Mouse (Mus musculus) cerebellum, adult 11 months (tissue): ENCODE measurements around the gene Lipc.
A peak's percentile ranks its signal among the peaks of the same experiment; 100 is the strongest.

Source experiments
- DNase-seq: peaks from one replicate; pipeline ENCODE4 v3.0.0; 2022

Gene Lipc

DNA sequence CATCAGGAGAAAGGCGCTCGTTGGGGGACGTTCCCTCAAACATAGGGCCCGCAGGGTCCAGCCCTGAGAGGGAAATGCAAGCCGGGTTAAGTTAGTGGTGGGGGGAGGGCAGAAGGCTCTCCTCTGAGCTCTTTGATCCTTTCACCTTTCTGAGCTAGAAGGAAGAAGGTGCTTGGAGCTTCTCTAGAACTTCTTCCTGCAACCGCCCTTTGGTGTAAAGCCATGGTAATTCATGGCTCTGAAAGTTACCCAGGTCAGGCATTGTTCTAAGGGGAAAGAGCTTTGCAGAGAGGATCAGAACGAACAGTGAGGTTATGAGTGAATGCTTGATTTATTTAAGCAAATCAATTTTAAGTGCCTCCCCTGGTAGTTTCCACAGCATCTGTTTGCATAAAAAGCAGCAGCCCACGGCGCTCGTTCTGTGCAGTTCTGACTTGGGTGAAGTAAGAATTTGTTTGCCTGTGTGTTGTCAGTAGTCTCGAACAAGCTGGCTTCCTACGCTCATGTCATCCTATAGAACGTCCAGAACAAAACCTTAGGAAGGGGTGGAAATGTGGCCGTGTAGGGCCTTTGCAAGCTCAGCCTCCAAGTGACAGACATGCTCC lies 135.2 kb downstream of the Lipc start:
- no peak for DNase-seq

DNA sequence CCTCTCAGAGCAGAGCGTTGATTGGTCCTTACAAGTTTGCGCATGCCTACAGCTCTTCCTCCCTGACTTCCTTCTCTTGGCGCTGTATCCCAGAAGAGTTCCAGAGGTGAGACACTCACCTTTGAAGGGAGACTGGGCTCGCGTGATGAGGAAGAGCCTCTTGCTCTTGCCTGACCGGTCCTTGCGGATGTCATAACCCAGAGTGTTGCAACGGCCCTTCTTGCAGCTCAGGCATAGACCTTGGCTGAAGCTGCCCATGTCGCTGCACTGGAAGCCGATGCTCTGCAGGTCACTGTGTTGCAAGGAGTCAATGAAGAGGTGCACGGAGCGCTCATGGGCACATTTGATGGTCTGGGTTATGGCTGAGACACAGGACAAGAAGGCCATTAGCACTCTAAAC lies 139.5 kb downstream of the Lipc start:
- DNase-seq, result no peak

DNA sequence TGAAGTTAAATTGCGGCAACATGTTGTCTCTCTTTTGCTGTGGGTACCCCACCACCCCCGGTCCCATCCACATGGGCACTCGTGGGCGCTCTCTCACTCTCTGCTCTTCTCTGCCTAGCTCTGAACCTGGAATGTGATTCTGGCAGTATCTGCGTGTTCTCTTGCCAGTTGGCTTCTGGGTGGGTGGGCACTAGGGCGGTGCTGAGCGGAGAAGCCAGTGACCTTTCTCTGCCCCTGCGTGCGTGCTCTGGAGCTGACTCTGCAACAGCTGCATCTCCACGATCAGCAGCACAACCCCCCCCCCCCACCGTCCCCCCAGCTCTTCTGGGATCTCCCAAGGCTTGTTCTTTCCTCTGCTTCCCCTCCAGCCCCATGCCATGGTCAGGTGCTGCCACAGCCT lies 144.3 kb downstream of the Lipc start:
- DNase-seq, result no peak

DNA sequence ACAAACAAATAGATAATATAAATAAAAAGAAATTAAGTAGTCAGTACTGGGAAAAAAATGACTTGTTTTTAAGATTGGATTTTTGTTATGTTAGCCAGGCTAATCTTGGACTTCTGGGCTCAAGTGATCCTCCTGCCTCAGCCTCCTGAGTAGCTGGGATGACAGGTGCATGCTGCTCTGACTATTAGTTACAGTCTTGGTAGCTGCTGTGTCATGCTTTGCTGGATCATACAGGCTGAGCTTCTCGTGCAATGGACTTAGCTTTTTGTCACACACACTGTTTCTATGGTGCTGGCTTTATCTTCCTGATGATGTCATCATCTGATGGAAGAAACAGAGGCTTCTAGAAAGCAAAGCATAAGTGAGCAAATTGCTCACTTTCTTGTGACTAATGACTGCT lies 146.0 kb downstream of the Lipc start:
- DNase-seq, result no peak

DNA sequence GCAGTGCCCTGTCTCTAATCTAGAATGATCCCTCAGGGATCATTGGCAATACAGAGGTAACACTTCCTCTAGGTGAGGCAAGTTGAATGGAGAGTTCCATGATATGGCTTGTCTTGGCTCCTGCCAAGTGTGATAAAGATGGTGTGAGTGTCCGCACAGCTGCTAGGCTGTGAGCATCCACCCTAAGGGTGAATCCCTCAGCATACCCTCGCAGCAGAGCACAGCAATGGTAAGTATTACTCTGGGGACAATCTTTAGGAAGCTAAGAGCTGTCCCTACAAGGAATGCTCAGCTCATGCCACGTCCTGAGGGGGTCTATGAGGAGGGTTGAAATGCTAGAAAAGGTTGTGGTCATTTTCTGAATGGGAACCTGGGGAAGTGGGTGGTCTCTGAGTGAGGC lies 149.2 kb downstream of the Lipc start:
- no peak for DNase-seq

DNA sequence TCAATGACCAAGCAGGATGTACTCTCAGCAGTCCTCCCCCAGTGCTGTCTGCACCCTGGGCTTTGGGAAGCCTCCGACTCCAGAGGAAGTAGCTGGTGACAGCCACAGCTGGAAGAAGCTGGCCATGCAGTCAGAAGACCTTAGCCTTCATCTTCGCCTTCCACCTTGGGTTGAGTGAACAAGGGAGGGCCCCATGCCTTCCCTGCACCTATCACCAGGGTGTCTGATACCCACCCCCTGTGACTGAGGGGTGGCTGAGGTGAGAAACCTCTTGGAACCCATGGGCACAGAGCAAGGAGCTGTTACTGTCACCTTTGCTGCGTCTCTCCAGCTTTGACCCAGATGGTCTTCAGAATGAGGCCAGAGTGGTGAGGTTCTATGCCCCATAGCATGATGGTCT lies 150.3 kb downstream of the Lipc start:
- DNase-seq, result no peak

DNA sequence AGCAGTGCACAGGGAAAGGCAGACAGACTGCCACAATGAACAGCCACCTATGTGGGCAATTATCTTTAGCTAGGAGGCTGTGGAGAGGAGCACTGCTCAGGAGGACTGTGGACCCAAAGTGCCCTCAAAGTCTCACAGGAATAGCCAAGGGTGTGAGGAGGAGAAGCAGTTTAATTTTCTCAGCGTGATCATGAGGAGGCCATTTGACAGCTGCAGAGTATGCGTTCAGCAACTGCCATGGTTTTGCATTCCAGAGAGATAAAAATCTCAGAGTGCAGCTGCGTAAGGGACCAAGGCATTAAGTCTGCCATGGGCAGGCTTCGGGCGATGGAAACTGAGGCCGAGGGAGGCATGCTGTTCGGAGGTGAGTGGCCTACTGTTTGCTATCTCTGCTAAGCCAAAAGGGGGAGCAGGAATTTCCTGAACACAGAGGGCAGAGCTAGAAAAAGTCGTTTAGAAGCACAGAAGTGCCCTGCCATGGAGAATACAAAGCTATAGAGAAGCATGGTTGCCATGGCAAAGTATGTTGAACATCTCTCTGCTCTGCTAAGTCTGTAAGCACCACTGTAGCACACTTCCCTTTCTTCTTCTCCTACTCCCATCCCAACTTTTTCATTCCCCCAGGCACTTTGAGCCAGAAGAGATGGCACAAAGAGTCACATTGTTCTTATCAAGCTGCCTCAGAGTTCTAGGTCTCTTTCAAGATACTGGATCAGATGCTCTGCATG lies 151.3 kb downstream of the Lipc start:
- no peak for DNase-seq

DNA sequence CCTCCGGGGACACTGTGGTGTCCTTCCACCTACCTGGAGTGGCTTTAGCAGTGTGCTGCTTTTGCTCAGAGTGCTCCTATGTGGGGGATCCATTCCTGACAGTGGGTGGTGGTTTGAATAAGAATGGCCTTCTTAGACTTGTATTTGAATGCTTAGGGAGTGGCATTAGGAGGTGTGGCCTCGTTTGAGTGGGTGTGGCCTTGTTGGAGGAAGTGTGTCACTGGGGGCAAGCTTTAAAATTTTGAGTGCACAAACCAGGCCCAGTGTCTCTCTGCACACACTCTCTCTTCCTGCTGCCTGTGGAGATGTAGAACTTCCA lies 156.6 kb downstream of the Lipc start:
- DNase-seq, result no peak

DNA sequence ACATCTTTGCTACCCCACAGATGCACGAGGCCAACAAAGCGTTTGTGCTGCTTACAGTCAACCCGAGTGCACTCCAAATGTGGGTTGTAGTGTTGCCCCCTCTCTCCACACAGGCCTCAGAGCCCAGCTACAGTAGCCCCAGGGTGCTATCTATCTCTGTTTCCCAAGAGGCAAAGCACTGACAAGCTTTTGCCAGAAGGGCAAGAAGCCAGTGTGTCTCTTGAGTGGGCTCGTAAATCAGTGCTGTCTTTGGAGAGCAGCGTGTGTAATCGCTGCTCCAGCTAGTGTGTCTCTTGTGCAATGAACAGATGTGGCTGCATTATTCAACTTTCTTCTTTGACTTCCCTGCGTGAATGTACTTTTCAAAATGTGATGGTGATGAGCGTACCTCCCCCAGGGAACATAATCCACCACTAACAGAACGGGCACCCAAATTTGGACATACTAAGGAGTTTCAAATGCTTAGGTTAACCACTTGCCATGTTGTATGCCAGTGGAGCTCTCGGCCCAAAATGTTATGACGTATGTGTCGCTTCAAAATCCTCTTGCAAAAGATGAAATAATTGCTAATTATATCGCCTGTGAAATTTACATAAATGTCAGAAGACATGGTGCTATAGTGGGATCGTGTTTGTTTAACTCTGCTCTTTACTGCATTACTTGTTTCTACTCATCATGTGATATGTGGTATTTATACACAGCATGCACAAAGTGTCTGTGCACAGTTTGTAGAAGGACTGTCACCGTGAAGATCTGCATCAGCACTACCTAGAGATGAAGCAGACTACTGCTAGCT lies 157.2 kb downstream of the Lipc start:
- no peak for DNase-seq

DNA sequence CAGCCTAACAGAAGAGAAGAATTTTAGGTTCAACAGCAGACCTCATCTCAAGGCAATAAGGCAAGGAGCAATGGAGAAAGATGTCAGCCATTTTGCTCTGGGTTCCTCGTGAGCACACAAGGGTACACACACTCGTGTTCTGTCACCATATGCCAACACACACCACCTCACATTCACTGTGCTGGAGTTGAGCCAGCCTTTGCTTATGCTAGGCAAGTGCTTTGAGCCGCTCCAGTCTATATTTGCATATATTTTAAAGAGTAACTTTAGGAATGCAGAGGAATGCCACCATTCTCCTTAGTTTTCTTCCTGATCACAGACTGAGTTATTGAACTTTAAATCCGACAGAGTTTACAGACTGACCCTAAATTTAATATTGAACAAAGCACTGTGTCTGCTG lies 161.4 kb downstream of the Lipc start:
- no peak for DNase-seq

DNA sequence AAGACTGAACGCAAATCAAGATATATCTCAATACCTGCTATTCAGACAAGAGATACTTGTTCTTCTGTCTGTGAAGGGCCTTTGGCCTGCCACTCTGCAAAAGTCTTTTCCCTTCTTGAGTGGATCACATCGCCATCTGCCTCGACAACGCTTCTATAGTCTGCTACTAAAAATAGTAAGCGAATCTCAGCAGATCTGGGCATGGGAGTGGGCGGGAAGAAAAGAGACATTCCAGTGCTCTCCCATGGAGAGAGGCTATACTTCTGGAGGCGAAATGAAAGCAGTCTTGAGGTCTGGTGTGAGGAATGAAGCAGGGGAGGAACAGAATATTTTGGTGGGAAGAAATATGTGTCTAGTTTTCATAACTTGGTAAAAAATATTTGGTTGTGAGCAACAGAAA lies 163.3 kb downstream of the Lipc start:
- DNase-seq, result no peak

DNA sequence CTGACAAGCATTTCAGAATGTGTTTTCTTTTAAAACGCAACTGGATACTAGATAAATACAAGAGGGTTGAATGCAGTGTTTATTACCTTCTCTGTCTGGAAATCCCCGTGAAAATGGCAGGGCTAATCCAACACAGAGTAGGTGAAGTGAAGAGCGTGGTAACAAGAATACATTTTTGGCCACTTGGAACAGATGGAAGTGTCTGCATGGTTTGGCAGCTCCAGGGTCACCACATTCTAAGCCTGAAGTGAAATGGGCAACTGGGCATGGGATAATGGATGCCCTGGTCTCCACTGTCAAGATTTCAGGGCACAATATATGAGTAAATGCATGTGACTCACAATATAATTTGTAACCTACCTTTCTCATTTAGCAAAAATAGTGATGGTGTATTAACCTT lies 169.8 kb downstream of the Lipc start:
- peak; percentile 18 for DNase-seq

DNA sequence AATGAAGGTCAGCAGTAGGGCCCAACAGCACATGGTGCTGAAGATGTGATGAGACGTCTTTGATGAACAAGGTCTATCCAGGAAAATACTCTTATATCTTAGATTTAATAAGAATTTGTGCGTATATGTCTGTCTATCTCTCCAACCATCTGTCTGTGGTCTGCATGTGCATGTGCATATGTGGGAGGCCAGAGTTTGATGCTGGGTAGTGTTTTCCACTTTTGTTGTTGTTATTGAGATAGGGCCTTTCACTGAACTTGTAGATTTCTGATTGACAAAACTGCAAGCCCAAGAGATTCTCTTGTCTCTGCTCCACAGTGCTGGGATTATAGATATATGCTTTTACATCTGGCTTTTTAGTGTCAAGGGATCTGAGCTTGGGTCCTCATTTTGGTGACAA lies 176.5 kb downstream of the Lipc start:
- no peak for DNase-seq

DNA sequence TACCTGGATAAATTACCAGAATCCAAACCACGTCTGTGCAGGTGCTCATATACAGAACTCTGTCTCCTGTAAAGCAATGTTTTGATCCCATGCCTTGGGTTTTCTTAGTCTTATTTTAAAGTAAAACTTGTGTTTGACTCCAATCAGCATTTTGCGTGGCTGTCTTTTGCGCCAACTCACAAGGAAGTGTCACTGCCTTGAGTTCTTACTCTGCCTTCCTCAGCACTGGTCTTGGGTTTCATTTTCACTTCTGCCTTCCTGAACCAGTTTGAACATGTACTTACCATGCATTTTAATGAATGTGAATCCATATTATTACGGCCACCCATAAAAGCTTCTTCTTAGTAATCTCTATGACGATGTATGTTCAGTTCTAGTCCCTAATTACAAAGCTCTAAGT lies 191.1 kb downstream of the Lipc start:
- no peak for DNase-seq

DNA sequence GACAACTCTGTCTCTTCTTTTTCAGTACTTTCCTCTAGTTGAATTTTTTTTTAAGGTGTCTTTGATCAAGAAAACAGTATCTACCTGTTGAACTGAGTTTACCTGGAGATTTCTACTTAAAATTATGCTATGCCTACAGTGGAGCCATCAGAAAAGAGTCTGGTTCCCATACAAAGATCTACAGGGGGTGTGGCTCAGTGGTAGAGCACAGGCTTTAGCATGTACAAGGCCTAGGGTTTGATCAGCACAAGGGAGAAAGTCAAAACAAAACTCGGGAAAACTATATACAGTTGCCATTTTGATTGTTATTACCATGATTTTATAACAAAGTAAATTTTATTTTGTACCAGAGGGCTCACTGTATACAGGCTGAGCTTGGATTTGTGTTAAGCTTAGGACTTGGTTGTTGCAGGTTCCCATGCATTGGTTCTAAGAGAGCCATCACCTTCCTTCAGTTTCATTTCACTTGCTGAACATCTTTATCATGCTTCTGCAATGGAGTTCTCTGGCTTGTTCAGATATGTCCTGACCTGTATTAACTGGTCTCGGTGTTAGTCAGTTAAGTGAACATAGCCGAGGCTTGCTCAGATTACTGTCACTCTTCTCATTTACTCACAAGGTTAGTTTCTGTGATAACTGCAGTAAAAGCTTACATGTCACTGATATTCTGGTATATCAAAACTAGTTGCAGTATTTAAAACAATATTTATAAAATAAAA lies 200.4 kb downstream of the Lipc start:
- no peak for DNase-seq
